Mouse (Mus musculus) myocyte (in vitro differentiated cells): Measurements from ENCODE around the gene Pnkd. TPM values are rescaled to one million over a fixed set of nuclear protein-coding genes. Genes with fewer than 3 reads are reported as not detected.

ENCODE experiments used
- H3K27me3 ChIP-seq: one replicate; pipeline ENCODE4 v1.6.1; 2011; ENCODE audit not compliant: control insufficient read depth, insufficient read depth, insufficient read length
- H3K36me3 ChIP-seq: one replicate; pipeline ENCODE4 v1.6.1; 2011; ENCODE audit not compliant: control insufficient read depth, insufficient read depth
- H3K4me2 ChIP-seq: one replicate; pipeline ENCODE4 v1.6.1; 2011; ENCODE audit warnings: low read depth, control low read depth
- H3K4me3 ChIP-seq: one replicate; pipeline ENCODE4 v1.5.1; 2011; ENCODE audit warnings: mild to moderate bottlenecking, control low read depth, moderate library complexity
- H3K79me2 ChIP-seq: one replicate; pipeline ENCODE4 v1.6.1; 2011; ENCODE audit not compliant: control insufficient read depth, insufficient read depth
- H3ac ChIP-seq: one replicate; pipeline ENCODE4 v1.6.1; 2011; ENCODE audit not compliant: control insufficient read depth, insufficient read length
- CEBPB ChIP-seq: IDR thresholded peaks from 2 replicates; pipeline ENCODE4 v1.6.1; 2011; ENCODE audit warnings: mild to moderate bottlenecking, moderate library complexity; ENCODE audit not compliant: poor library complexity, insufficient read depth, severe bottlenecking
- E2F4 ChIP-seq: IDR thresholded peaks from one replicate; pipeline ENCODE4 v1.6.1; 2011; ENCODE audit warnings: mild to moderate bottlenecking, control low read depth, moderate library complexity; ENCODE audit not compliant: insufficient read depth
- MAX ChIP-seq: IDR thresholded peaks from one replicate; pipeline ENCODE4 v1.6.1; 2011; ENCODE audit warnings: low read depth, mild to moderate bottlenecking, control low read depth
- MYOD1 ChIP-seq, 3 experiments: IDR thresholded peaks; one replicate each; pipeline ENCODE4 v1.6.1; 2011; ENCODE audit warnings: control low read depth in 2 of 3, low read depth in 2 of 3, mild to moderate bottlenecking in 2 of 3, moderate library complexity in 1 of 3; ENCODE audit not compliant: insufficient read length in 2 of 3, control insufficient read depth in 1 of 3
- MYOG ChIP-seq, 3 experiments: IDR thresholded peaks; one replicate each; pipeline ENCODE4 v1.6.1; 2011; ENCODE audit warnings: control low read depth in 2 of 3, low read depth in 2 of 3, mild to moderate bottlenecking in 2 of 3; ENCODE audit not compliant: insufficient read length in 2 of 3, control insufficient read depth in 1 of 3, insufficient read depth in 1 of 3
- POLR2A ChIP-seq: IDR thresholded peaks from one replicate; pipeline ENCODE4 v1.6.1; 2011; ENCODE audit warnings: low read depth, mild to moderate bottlenecking, control low read depth, moderate library complexity; ENCODE audit not compliant: insufficient read length
- POLR2AphosphoS2 ChIP-seq: IDR thresholded peaks from one replicate; pipeline ENCODE4 v1.6.1; 2011; ENCODE audit warnings: low read depth, control low read depth; ENCODE audit not compliant: insufficient read length
- REST ChIP-seq: IDR thresholded peaks from one replicate; pipeline ENCODE4 v1.6.1; 2011; ENCODE audit warnings: mild to moderate bottlenecking, control low read depth, moderate library complexity; ENCODE audit not compliant: insufficient read depth, insufficient read length
- SRF ChIP-seq: IDR thresholded peaks from one replicate; pipeline ENCODE4 v1.6.1; 2011; ENCODE audit warnings: low read depth; ENCODE audit not compliant: control insufficient read depth, insufficient read length
- TCF12 ChIP-seq: IDR thresholded peaks from one replicate; pipeline ENCODE4 v1.6.1; 2011; ENCODE audit warnings: mild to moderate bottlenecking, control low read depth; ENCODE audit not compliant: poor library complexity, insufficient read depth, severe bottlenecking
- TCF3 ChIP-seq: IDR thresholded peaks from one replicate; pipeline ENCODE4 v1.6.1; 2011; ENCODE audit warnings: low read depth, control low read depth; ENCODE audit not compliant: insufficient read length
- USF1 ChIP-seq: IDR thresholded peaks from one replicate; pipeline ENCODE4 v1.6.1; 2011; ENCODE audit warnings: low read depth, mild to moderate bottlenecking, control low read depth, moderate library complexity
- polyA plus RNA-seq: library from polyadenylated mRNA; unstranded; fragments of >200 nt; fragmentation: generic; extraction: Trizol; gene quantifications from one replicate; pipeline ENCODE4 v1.2.1, GENCODE M21; 2012; ENCODE audit warnings: missing spikeins

Pnkd gene
- polyA plus RNA-seq, 1 experiment: 93.7 TPM

DNA sequence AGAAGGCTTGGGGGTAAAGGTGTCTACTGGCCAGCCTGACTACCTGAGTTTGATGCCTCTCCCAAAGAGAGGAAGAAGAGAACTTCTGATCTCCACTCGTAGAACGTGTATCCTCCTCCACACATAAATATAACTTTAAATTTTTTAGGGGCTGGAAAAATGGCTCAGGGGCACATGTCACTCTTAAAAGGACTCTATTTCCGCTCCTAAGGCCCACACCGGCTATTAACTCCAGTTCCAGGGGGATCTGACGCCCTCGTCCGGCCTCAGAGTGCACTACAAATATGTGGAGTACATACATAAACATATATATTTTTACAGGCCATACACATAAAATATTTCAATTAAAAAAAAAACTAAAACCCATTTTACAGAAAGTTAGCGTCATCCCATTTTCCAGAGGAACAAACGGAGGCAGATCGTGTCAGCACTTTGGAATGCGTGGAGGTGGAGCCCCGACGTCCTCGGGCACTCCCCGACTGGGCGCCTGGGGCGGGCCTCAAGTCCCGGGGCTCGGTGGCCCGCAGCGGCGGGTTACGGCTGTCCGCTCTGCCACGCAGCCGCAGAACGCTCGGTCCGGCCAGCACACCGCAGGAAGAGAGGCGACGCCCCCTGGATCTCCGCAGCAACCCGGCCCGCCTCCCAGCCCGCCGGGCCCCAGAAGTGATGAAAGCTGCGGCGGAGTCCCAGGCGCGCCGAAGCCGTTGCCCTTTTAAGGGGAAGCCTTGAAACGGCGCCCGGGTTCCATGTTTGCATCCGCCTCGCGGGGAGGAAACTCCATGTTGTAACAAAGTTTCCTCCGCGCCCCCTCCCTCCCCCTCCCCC lies 106.4 kb downstream of the Pnkd start, which contains the start of gene Ctdsp1:
TSS of gene Ctdsp1 (plus strand) at position 586 of the 825 bp plus-strand sequence.
- Histone ChIP-seq H3K4me2 (peak within 1 kb of the TSS; percentile 84), H3K36me3 (no peaks in the 10 kb centered on the region), H3ac (peak within 1 kb of the TSS; percentile 95), H3K79me2 (peaks cover 18% of the 10 kb centered on the region), H3K27me3 (no peaks in the 10 kb centered on the region), H3K4me3 (peak within 1 kb of the TSS; percentile 55)
- TF ChIP-seq POLR2A (peak; percentile 61), MAX (no peak), MYOG (IDR thresholded peaks at IDR 0.05; ENCODE audit: control insufficient read depth in 1 of 3, insufficient read depth in 1 of 3, insufficient read length in 2 of 3, low read depth in 2 of 3) (no peak), CEBPB (no peak), USF1 (no peak), SRF (peak; percentile 94), TCF12 (no peak), REST (no peak), POLR2AphosphoS2 (no peak), E2F4 (no peak), MYOD1 (IDR thresholded peaks at IDR 0.05; ENCODE audit: control insufficient read depth in 1 of 3, insufficient read length in 2 of 3, low read depth in 2 of 3) (no peak), TCF3 (no peak)

DNA sequence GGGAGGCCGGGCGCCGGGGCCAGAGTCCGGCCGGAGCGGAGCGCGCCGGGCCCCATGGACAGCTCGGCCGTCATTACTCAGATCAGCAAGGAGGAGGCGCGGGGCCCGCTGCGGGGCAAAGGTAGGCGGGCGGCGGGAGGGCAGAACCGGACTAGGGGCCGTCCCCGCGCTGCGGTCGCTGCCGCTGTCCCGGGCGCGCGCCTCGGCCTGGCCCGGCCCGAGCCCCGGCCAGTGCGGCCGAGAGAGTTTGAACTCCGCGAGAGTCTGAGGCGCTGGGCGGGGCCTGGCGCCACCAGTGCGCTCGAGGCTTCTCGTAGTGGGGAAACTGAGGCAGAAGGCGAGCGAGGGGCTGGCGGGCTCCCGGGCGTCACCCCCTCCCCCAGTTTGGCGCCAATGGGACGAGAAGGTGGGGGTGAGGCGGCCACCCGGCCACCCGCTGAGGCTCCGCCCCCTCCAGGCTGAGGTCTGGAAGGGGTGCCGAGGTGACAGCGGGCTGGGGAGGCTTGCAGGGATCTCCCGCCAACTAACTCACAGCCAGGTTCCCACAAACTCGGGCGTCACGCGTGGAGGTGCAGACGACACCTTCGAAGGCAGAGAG lies 107.2 kb downstream of the Pnkd start:
- Histone ChIP-seq H3K4me3 (peak overlapping the region; percentile 55), H3ac (peak overlapping the region; percentile 95), H3K79me2 (peaks cover 18% of the 10 kb centered on the region), H3K27me3 (no peaks in the 10 kb centered on the region), H3K4me2 (peak overlapping the region; percentile 84), H3K36me3 (no peaks in the 10 kb centered on the region)
- no peak for TF ChIP-seq MYOD1 (IDR thresholded peaks at IDR 0.05; ENCODE audit: control insufficient read depth in 1 of 3, insufficient read length in 2 of 3, low read depth in 2 of 3)
- peak; percentile 47 for TF ChIP-seq POLR2A
- no peak for TF ChIP-seq CEBPB

DNA sequence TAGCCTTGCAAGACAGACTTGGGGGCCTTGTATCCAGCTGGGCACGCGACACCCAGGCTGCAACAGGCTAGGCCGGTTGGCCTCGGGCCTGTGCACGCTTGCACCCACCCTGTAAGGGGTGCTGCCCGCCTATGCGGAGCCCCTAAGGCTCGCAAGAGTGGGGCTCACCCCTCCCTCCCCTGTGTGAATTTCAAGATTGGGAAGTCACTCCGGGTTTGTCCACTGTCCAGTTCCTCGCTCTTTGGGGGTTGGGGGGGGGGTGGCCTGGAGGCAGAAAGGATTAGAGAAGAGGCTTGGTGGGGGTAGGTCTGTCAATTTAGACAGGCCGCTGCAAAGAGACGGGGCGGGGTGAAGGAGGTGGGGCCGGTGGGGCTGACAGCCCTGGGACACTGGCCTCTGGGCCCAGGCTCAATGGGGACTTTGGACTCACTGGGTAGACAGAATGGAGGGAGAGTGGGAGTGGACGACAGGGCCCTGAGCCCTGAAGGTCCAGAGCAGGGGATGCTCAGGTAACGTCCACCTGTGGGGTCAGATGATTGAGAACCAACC lies 107.8 kb downstream of the Pnkd start:
- peak overlapping the region; percentile 84 for H3K4me2 ChIP-seq
- H3K4me3 ChIP-seq: peak overlapping the region; percentile 55
- H3ac ChIP-seq: peak overlapping the region; percentile 95
- no peaks in the 10 kb centered on the region for H3K27me3 ChIP-seq
- H3K79me2 ChIP-seq: peaks cover 18% of the 10 kb centered on the region
- TF ChIP-seq SRF (no peak), TCF3 (no peak), CEBPB (no peak), E2F4 (no peak), POLR2A (no peak), REST (no peak), TCF12 (no peak), MYOG (IDR thresholded peaks at IDR 0.05; ENCODE audit: control insufficient read depth in 1 of 3, insufficient read depth in 1 of 3, insufficient read length in 2 of 3, low read depth in 2 of 3) (no peak), MYOD1 (IDR thresholded peaks at IDR 0.05; ENCODE audit: control insufficient read depth in 1 of 3, insufficient read length in 2 of 3, low read depth in 2 of 3) (no peak)
- no peaks in the 10 kb centered on the region for H3K36me3 ChIP-seq

DNA sequence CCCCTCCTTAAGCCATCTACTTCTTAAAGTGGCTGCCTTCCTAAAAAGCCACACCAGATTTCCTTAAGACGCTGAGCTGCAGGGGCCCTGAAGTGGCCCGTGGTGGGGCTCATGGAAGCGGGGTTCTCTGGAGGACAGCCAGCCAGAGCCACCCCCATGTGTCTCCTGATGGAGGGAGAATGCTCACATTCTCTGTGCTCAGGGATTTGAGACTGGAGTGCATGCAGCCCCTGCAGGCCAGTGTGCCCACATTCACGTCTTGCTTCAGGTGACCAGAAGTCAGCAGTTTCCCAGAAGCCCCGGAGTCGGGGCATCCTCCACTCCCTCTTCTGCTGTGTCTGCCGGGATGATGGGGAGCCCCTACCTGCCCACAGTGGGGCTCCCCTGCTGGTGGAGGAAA lies 108.3 kb downstream of the Pnkd start:
- no peaks in the 10 kb centered on the region for H3K36me3 ChIP-seq
- peak overlapping the region; percentile 55 for H3K4me3 ChIP-seq
- no peaks in the 10 kb centered on the region for H3K27me3 ChIP-seq
- H3ac ChIP-seq: peak overlapping the region; percentile 95
- peaks cover 18% of the 10 kb centered on the region for H3K79me2 ChIP-seq
- H3K4me2 ChIP-seq: peak overlapping the region; percentile 84
- TF ChIP-seq POLR2AphosphoS2 (no peak), REST (no peak), MYOG (IDR thresholded peaks at IDR 0.05; ENCODE audit: control insufficient read depth in 1 of 3, insufficient read depth in 1 of 3, insufficient read length in 2 of 3, low read depth in 2 of 3) (no peak), MYOD1 (IDR thresholded peaks at IDR 0.05; ENCODE audit: control insufficient read depth in 1 of 3, insufficient read length in 2 of 3, low read depth in 2 of 3) (no peak), CEBPB (no peak), USF1 (no peak), TCF12 (no peak), E2F4 (no peak), POLR2A (no peak), SRF (no peak), MAX (no peak), TCF3 (no peak)
